Mouse (Mus musculus) regulatory T cell (primary cell): ENCODE data around the gene Srp68.

Experiments used
- in situ Hi-C: fragments of 300-600 bp; cut with MboI, MseI; formaldehyde crosslinking; loops from one replicate; pipeline ENCODE4 v1.15.1; 2025; ENCODE audit warnings: high pct_unique_total_duplicates

The Srp68 gene

DNA sequence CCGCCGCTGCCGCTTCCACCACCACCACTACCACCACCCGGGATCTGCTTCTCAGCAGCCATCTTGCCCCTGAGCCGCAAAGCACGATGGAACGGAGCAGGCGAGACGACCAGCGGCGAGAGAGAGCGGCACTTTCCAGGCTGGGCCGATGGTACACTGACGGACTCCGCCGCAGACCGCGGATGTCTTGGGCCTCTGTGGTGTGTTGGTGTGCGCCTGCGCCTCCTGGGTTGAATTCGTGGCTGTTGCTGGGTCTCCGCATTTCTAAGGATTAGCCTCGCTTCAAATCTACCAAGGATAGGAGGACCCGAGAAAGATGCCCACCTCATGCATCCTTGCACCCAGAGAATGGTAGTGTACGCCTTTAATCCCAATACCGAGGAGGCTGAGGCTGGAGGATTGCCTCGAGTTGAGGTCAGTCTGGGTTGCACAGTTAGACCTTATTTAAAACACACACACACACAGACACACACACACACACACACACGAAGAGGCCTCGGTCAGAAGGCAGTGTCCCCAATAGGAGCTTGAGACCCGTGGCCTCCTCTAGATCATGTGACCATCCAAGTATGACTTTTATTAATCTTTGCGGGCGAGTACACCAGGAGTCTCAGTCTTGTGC, at the start of gene Srp68:
Srp68 (minus strand) TSS at position 173 of the 622 bp plus-strand sequence.
- in situ Hi-C loops = no loop called here

GRCm38 (mm10) chr11:116318719-116319659, 45.0 kb upstream of the Srp68 start:
- in situ Hi-C loops = loop anchor here (5.0 kb wide), 1 partner anchor 128 kb away; no protein-coding TSS in a partner anchor

DNA sequence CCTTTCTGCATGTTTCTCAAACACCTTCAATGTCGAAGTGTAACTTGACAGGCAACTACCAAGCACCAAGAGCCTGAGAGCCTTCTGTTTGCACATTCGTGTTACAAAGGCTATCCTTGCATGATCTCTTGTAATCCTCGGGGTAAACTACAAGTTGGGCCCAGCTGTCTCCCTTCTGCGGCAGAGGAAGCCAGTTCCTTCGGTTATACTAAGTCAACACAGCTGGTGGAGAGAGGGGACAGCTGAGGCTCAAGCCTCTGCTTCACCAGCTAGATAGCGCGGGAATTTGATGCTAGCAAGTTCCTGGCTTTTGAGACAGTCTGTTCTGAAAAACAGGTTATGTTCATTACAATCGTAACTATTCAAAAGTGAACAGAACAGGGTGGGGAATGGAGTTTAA, 38.3 kb upstream of the Srp68 start:
- in situ Hi-C loops = no loop called here

GRCm38 (mm10) chr11:116311169-116311568, 37.2 kb upstream of the Srp68 start:
- in situ Hi-C loops = no loop called here

DNA sequence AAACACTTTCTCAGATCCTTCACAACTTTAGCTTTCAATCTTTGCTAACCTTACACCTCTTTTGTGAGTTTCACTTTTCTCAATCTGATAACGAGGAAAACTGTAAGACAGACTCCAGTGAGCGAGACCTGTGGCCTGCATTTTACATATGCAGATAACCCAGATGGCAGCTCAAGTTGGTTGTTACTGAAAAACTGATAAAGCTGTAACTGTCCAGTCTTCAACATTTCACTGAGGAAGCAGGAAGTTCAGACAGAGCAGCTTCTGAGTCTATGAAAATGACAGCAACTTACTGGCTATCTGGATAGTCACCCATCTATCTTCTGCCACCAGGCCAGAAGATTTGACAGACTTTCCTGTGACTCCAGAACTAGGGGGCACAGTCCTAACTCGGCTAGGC, 35.6 kb upstream of the Srp68 start:
- in situ Hi-C loops = no loop called here

- in situ Hi-C loops = no loop called here
Observed at GRCm38 (mm10) chr11:116307762-116308531, 33.9 kb upstream of the Srp68 start.

GRCm38 (mm10) chr11:116307019-116307725, 33.2 kb upstream of the Srp68 start, which contains the start of gene Exoc7:
Gene Exoc7 (minus strand): TSS chr11:116307233.
- in situ Hi-C loops = no loop called here

GRCm38 (mm10) chr11:116306126-116306982, 32.3 kb upstream of the Srp68 start:
- in situ Hi-C loops = no loop called here

DNA sequence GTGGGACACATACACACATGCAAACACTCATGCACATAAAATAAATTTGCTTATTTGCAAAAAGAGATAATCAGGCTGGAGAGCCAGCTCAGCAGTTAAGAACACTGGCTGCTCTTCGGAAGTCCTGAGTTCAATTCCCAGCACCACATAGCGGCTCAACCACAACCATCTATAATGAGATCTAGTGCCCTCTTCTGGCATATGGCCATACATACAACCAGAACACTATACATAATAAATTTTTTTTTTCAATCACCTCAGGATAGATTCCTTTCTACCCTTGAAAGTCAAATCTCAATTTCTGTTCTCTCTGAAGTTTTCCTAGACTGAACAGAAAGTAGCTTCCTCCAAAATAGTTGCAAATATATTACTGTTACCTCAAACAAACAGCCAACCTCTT, 31.4 kb upstream of the Srp68 start:
- in situ Hi-C loops = no loop called here

DNA sequence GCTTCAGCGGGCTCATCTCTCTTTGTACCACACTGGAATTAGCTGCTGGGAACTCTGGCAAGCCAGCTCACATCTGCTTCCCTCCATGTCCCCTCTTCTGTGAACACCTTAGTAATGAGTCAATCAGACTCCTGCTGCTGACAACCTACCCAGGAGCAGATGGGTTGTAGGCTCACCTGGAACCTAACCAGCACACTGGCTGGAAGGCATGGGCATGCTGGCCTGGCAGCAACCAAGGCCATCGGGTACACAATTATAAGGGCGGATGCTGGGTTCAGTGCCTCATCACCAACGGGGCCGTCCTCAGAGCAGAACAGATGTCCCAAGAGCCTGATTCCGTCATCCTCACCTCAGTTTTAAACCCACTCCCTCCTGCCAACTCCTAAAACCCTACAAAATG, 24.6 kb upstream of the Srp68 start:
- in situ Hi-C loops = no loop called here

- in situ Hi-C loops = no loop called here
Observed at GRCm38 (mm10) chr11:116298221-116298620, 24.2 kb upstream of the Srp68 start.

GRCm38 (mm10) chr11:116297017-116297416, 23.0 kb upstream of the Srp68 start:
- in situ Hi-C loops = no loop called here

- in situ Hi-C loops = no loop called here
Observed at GRCm38 (mm10) chr11:116296191-116296734, 22.2 kb upstream of the Srp68 start.

- in situ Hi-C loops = no loop called here
Observed at GRCm38 (mm10) chr11:116294319-116294718, 20.3 kb upstream of the Srp68 start.

- in situ Hi-C loops = no loop called here
Observed at GRCm38 (mm10) chr11:116293538-116294137, 19.6 kb upstream of the Srp68 start.

GRCm38 (mm10) chr11:116292401-116292800, 18.4 kb upstream of the Srp68 start:
- in situ Hi-C loops = no loop called here

DNA sequence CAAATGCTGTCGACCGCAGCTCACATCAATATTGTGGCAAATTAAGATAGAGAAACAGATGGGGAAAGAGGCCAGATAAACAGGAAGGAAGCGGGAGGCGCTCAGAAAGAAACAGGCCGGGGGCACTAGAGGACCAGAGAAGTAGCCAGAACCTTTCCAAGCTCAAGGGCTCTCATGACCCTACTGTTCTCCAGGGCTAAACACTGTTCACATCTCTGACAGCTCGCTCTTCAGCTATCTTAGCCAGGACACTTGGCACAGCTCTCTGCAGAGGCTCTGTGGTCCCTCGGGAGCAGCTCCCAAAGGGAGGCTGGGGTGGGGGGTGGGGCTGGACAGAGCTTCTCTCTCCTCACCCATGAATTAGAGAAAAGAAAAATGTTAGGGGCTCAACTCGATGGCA, 16.5 kb upstream of the Srp68 start:
- in situ Hi-C loops = no loop called here

DNA sequence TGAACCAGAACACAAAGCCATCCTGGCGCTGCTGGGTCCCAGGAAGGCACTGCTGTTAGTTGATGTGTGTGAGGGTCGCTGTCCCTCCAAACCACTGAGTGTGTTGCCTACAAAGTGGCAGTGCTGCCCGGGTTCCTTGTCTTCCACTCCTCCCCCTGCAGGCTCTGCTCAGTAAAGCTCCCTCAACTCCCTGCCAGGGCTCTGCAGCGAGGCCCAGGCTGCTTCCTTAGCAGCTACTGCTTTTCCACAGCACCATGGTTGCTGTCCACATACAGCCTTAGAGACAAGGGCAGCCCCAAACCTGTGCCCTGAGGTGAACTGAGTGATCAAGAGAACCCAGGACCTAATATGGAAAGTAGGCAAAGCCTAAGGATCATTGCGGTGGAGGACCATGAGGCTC, 13.3 kb upstream of the Srp68 start:
- in situ Hi-C loops = no loop called here

DNA sequence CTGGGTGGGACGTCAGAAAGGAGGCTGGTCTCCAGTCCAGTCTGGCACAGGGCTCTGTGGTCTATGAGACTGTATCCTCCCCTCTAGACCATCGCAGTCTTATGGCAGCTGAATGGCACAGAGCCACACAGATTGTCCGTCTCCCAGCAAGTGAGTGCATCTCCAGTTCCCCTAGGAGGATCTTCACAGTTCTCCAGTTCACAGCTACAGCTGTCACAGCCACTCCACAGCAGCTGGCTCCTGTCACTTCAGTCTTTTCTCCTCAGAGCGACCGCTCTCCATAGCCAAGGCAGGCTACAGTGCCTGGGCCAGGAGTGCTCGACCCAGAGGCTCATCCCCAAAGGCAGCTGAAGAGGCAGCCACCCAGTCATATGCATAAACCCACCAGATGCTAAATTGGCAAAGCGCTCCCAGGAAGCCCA, 11.8 kb upstream of the Srp68 start:
- in situ Hi-C loops = no loop called here

DNA sequence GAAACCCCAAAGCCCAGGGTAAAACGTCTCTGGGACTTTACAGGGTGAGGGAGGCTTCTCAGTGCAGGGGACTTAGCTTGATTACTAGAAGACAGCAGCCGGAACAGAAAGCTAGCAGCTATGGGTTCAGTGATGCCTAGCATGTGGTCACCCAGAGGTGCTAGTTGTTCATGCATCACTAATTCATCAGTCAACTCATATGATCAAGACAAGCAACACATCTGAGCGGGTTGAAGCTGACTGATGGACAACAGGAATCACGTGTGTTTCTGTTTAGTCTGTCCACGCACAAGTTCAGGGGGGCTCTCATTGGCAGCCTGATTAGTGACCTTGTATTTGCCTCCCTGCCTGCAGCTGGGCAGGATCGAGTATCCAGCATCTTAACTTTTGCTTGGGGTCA, 10.0 kb upstream of the Srp68 start:
- in situ Hi-C loops = loop anchor here (5.0 kb wide), 1 partner anchor 62 kb away; no protein-coding TSS in a partner anchor
